Mouse (Mus musculus) hematopoietic stem cell, adult 5-6 weeks (primary cell): ENCODE measurements around the gene Taf1c. TPM values are rescaled to one million over a fixed set of nuclear protein-coding genes. Genes with fewer than 3 reads are reported as not detected.

Experiments
- ATAC-seq, 2 experiments: fragments of 125-278 bp in 1 of 2; replicated peaks in 1 of 2; 2 replicates each; pipeline ENCODE4 v1.8.0; 2016 to 2017; ENCODE audit warnings: inconsistent platforms in 2 of 2, mild to moderate bottlenecking in 2 of 2, moderate number of reproducible peaks in 2 of 2, low read depth in 1 of 2, moderate TSS enrichment in 1 of 2; ENCODE audit not compliant: low FRiP score in 2 of 2, poor library complexity in 2 of 2, severe bottlenecking in 2 of 2, insufficient read depth in 1 of 2, low TSS enrichment in 1 of 2
- total RNA-seq: library from RNA; stranded (forward); fragments of 172-1452, 232-1000 nt; gene quantifications from 2 replicates; pipeline ENCODE4 v1.2.3, GENCODE M21; 2017

Taf1c gene
- total RNA-seq, result 7.9 and 12.7 TPM in 2 replicates

DNA sequence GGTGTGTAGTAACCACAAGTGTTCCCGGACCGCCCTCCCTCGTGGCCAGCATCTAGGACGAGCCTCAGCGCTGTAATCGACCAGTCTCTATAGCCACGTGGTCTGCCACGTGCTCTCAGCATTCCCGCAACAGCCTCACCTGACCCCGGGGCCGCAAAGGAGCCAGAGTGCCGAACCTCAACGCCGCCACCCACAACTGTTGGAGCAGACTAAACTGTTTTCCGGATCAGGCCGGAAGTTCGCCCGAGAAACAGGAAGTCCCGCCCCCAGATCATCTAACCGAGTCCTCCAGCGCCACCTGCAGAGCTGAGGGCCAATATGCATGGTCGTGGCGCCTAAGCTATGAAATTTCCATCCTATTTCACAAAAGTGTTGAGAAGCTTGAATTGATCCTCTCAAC, at the start of gene Taf1c:
Gene Taf1c (minus strand): TSS at position 227 of the 400 bp plus-strand sequence.
- peak; percentile 97 to 99 for ATAC-seq

DNA sequence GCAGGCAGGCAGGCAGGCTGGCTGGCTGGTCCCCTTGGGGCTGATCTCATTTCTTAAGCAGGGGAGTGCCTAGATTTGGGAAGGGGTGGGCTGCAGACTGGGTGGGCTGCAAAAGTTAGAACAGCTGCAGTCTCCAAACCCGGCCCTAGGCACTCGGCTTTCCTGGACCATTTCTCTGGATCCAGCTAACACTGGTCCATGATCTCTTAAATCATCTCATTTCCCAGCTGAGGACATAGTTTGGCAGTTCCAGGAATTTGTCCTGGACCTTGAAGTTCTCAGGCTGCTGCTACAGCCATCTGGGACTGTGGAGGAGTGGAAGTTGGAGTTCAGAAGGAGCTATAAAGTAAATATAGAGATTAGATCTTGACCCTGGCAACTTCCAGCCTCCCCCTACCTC, 46.3 kb upstream of the Taf1c start:
- ATAC-seq, result no peak

DNA sequence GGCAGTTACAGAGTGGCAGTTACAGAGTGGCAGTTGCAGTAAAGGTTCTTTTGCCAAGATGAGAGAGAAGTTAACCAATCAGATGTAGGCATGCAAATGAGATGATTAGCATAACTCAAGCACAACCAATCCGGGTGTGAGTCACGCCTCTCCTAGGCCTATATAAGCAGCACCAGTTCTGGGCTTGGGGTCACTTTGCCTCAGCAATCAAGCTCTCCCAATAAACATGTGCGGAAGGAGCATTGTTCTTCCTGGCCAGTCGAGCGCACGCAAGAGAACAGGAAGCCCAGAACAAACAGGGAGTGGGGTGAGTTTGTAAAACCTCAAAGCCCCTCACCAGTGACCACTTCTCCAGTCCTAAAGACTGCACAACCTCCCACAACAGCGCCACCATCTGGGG, 41.8 kb upstream of the Taf1c start:
- no peak for ATAC-seq

DNA sequence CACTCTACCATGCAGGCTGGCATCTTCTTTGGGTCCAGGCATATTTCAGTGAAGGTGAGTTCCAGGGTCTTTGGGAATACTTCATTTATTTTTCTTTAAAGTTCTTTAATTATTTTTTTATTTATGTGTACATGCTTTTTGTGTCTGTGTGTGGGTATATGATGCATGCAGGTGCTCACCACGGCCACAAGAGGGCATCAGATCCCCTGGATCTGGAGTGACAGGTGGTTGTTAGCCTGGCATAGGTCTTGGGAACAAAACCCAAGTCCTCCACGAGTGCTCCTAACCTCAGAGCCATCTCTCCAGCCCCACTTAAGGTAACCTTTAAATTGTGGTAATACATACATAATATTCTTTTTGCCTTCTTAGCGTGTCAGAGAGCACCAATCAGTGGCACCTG, 41.2 kb upstream of the Taf1c start:
- no peak for ATAC-seq

DNA sequence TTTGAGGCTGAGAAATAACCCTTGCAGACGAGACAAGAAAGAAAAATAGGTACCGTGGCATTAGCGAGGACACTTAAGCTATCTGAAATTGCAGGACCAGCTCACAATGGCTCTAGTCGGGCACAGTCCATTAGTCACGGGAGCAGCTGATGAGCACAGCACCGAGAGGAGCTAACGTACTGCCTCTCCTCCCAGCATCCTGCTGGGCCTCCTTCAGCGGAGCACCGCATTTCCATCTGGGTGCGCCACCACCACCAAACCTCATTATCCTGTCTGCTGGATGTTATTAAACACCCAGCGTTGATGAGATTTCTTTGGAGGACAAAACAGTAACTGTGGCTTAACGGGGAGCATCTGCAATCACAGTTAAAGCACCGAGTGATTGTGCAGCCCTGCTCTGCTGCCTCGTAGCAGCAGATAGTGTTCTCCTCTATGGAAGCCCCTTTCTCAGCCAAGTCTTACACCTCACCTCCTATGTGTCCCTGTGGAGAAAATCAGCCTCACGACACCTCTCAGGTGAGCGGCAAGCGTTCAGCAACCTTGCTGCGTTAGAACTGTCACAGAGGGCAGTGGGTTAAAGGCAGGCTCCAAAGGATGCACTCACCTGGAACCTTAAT, 40.1 kb upstream of the Taf1c start:
- ATAC-seq, result no peak

DNA sequence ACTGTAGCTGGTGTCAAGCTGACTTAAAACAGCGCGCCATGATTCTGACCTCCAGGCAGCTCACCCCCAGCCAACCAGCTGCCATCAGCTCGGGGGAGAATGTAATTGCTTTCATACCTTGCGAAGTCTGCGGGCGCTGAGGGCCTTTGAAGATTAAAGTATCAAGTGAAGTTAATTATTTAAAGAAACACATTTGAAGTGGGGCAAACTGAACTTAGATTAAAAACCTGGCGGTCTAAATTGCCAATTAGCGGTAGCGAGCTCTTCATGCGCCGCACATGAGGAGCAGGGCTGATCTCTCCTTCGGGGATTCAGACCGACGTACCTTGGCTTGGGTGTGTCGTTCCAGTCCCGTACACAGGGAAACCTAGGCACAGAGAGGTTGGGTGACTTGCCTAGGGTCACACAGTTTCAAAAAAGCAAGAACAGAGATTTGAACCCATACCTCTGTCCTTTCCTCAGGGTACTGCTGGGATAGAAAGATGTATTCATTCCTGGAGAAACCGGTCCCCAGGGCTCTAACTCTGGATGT, 39.5 kb upstream of the Taf1c start:
- no peak for ATAC-seq

DNA sequence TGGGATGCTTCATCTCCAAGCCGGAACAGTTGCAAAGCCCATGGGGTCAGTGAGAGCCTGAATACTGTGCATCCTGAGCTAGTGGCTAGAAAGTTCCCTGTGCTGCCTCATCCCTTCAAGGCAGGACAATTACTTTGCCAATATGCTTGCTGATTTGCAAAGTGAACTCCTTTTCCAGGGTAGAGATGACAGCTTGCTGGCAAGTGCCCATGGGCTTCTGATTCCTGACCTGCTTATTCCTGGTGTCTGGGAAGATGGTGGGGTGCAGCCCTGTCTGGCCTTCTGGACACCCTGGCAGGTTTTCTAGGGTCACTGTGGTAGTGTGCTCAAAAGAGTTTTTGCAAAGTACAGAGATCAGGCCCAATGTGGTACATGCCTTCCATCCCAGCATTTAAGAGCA, 37.9 kb upstream of the Taf1c start:
- no peak for ATAC-seq

DNA sequence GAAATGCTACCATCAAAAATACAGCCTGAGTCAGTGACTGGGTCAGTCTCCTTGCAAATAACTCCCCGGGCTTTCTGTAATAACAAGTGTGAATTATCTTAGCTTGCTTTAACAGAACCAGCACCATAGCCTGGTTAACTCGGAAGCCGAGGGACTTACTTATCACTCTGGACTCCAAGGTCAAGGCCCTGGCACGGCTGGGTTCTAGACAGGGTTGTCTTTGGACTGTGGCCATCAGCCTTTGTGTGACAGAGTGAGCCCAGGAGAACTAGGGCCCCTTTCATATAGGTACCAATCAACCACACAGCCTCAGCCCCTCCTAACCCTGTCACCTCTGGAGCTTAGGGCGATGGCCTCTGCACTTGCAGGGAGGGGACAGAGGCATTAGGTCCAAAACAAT, 36.0 kb upstream of the Taf1c start:
- ATAC-seq, result no peak

DNA sequence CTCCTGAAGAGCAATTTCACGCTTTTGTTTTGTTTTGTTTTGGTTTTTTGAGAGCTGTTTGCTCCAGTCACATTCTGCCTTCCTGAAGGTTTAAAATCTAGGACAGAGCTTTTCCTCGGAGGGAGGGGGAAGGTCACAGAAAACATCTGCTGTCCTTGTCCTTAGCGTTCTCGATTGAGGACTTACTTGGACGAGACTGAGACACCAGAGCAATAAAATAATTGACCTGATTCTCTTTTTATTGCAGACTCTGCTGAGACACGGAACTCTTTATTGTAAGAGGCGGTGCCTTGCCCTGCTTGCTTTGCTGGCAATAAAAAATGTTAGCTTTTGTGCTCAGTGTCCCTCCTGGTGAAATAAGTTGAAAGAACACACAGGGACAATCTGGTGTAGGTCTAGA, 34.8 kb upstream of the Taf1c start:
- ATAC-seq, result no peak

DNA sequence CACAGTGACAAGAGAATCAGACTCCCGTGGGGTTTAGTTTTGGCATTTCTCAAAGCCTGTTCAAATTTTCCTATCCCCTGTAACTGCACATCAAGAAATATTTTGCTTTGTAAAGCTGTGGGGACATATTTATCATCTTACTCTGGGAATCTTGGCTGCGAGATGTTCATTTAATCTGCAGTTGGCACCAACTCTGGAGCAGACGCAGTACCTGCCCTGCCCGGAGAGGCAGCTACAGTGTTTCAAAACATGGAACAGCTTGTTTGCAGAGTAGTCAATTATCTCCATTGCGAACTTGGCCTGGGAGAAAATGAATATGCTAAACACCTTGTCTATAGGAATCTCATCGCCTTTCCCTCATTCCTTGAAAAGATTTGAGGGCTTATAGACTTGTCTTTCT, 33.2 kb upstream of the Taf1c start:
- no peak for ATAC-seq

DNA sequence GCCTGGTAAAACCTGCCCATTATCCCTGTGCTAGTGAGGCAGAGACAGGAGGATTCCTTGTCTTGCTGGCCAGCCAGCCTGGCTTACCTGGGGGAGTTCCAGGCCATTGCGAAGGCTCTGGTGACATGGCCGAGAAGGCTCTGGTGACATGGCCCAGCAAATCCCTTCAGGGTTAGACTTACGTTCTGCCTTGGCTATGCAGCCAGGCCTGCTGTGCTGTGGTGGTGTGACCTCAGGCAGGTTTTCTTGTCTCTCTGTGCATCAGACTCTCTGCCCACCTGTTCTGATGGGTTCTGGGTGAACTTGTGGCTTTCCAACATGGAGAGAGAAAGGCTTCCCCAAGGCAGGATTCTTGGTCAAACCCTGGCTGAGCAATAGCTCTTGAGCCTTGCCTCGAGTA, 32.4 kb upstream of the Taf1c start:
- no peak for ATAC-seq

DNA sequence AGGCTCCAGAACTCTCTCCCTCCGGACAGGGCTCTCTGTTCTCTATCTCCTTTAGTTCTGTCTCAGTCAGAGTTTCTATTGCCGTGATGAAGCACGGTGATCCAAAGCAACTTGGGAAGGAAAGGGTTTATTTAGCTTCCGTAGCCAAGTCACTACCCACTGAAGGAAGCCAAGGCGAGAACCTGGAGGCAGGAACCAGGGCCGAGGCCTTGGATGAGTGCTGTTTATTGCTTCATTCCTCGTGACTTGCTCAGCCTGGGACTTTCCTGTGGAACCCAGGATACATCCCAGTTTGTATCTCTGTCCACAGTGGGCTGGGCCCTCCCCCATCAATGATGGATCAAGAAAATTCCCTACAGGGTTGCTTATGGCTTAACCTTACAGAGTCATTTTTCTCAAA, 31.7 kb upstream of the Taf1c start:
- ATAC-seq, result no peak

DNA sequence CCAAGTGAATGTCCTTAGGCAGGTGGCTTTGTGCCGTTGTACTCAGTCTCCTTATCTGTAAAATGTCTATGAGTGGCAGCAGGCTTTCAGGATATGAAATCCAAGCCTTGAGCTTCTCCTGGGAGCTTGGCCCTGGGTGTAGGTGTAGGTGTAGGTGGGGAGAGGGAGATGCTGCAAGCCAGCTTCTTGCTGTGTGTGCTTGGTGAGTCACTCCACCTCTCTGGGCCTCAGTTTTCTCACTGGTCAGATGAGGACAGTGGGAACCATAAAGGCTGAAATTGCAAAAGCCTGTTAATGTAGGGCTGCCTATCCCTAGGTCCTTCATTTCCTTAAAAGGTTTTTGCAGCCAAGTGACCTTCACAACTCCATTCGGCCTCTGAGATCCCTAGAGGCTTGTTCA, 30.9 kb upstream of the Taf1c start:
- no peak for ATAC-seq

DNA sequence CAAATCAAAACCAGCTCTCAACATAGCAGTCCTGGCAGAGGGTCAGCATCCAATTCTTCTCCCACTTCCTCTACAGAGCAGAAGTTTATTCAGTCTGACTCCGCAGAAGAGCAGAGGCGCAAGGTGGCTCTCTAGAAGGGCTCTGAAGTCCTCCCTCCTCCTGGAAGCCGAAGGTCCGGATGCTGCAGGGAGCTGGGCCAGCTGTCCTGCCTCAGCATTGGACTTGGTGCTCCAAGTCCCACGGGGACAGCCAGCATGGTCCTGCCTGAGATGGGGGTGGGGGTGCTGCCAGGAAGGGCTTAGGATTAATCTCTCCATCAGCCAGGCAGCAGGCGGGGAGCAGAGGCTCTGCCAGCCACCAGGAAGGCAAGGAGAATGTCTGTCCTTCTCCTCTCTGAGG, 30.4 kb upstream of the Taf1c start, which contains the start of gene Kcng4:
Gene Kcng4 (minus strand): TSS at position 303 of the 400 bp plus-strand sequence.
- ATAC-seq, result 0 out of 4 replicates have a peak, but pooled peaks of 1 of the 2 experiments have one; percentile 15

DNA sequence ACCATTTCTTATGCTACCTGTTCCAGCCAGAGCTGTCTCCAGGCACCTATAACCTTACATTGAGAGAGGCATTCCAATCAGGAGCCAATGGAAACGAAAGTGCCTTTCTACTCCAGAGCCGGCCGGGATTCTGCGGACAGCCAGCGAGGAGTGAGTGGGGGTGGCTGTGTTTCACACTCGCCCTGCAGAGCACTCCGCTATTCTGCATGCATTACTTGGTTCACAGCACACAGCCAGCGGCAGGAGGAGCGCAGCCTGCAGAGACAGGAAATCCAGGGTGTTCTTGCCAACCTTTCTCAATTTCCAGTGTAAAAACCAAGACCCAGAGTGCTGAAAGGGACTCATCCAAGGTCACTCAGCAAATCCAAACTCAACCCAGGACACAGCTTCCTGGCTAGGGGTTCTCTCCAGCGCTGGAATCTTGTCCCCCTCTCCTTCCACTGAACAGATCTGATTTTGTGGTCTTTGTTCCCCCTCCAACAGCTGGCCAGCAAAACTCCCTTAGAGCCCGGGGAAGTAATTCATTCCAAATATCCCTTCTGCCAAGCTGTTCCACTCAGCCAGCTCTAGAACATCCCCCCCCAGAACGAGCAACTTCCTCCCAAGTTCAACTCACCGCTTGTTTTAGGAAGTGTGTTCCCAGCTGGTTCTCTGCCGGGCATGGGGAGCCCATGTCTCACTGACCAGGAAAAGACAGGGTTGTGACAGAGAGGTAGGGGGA, 29.8 kb upstream of the Taf1c start:
- 0 out of 4 replicates have a peak, but pooled peaks of 1 of the 2 experiments have one; percentile 22 for ATAC-seq

DNA sequence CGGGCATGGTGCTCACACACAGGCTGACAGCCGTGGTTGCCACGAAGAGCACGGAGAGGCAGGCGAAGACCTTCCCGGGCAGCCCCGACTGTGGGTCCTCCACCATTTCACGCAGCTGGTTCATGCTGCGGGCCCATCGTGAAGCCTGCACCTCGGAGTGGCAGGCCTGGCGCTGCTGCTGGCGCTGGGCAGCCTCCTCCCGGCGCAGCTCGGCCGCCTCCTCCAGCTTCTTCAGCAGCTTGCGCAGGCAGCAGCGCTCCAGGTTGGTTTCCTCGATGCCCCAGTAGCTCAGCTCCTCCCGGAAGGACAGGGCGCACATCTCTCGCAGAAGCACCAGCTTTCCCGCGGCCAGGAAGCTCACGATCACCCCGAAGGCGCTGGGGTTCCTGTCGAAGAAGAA, 27.9 kb upstream of the Taf1c start:
- ATAC-seq, result no peak

DNA sequence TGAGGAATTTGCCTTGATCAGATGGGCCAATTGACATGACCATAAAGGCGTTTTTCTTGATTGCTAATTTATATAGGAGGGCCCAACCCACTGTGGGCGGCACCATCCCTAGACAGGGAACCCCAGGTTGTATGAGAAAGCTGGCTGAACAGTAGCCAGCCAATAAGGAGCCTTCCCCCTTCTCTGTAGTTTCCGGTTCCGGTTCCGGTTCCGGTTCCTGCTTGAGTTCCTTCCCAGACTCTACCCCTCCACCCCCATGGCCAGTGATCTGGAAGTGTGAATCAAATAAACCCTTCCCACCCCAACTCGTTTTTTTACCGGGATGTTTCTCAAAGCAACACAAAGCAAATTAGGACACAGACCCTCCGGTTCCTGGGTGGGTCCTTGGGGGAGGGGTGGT, 27.2 kb upstream of the Taf1c start:
- ATAC-seq, result no peak

DNA sequence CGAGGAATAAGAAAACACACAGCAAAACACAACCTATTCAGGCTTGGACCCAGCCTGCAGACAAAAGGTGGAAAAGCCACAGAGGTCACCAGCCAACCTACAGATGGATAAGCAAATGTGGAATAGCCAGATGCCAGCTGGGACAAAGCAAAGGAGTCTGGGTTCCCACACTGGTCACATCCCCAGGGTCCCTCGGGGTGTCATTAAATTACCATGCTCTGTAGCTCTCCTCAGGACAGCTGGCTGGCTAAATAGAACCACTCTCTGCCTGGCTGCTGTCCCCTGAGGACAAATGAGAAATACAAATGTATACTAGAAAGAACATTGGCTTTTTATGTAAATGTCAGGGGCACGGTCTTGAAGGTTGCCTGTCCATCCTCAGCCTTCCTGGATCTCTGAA, 25.8 kb upstream of the Taf1c start:
- ATAC-seq, result no peak
